Mouse (Mus musculus) heart, adult 2 months (tissue): Measurements from ENCODE around the gene Cdc42se2. TPM values are rescaled to one million over a fixed set of nuclear protein-coding genes. Genes with fewer than 3 reads are reported as not detected.

Source experiments
- DNase-seq, 2 experiments: peaks; one replicate each; pipeline ENCODE4 v3.0.0; 2021
- H3K27ac ChIP-seq: fragments of 200-600 bp; 2 replicates; pipeline ENCODE4 v1.8.1; 2022
- H3K27me3 ChIP-seq: fragments of 200-500 bp; 2 replicates; pipeline ENCODE4 v1.6.1; 2012; ENCODE audit warnings: mild to moderate bottlenecking, low read length, inconsistent platforms, mixed read lengths; ENCODE audit not compliant: control insufficient read depth, insufficient read depth
- H3K36me3 ChIP-seq: fragments of 200-500 bp; 2 replicates; pipeline ENCODE4 v1.6.1; 2012; ENCODE audit warnings: low read length, inconsistent platforms; ENCODE audit not compliant: control insufficient read depth, insufficient read depth
- H3K4me1 ChIP-seq: fragments of 200-500 bp; 2 replicates; pipeline ENCODE4 v1.6.1; 2011; ENCODE audit warnings: low read length; ENCODE audit not compliant: control insufficient read depth, insufficient read depth
- H3K4me3 ChIP-seq: fragments of 200-600 bp; 2 replicates; pipeline ENCODE4 v1.8.1; 2022
- H3K79me2 ChIP-seq: fragments of 200-500 bp; replicated peaks from 2 replicates; pipeline ENCODE4 v1.6.1; 2012; ENCODE audit warnings: mild to moderate bottlenecking, inconsistent platforms, low read length, moderate library complexity, mixed read lengths; ENCODE audit not compliant: control insufficient read depth, insufficient read depth
- H3K9ac ChIP-seq: fragments of 200-500 bp; 2 replicates; pipeline ENCODE4 v1.6.1; 2012; ENCODE audit warnings: low read depth, mild to moderate bottlenecking, control low read depth, inconsistent platforms, low read length, mixed read lengths
- CTCF ChIP-seq: fragments of 200-600 bp; IDR thresholded peaks from 2 replicates; pipeline ENCODE4 v1.8.1; 2022; ENCODE audit warnings: antibody characterized with exemption, mild to moderate bottlenecking, moderate library complexity
- EP300 ChIP-seq: fragments of 200-500 bp; IDR thresholded peaks from 2 replicates; pipeline ENCODE4 v1.6.1; 2011; ENCODE audit warnings: low read depth, low read length, control low read depth; ENCODE audit not compliant: insufficient read depth
- POLR2A ChIP-seq: fragments of 200-500 bp; IDR thresholded peaks from 2 replicates; pipeline ENCODE4 v1.6.1; 2011; ENCODE audit warnings: mild to moderate bottlenecking, low read depth, low read length, control low read depth; ENCODE audit not compliant: insufficient read depth
- WGBS: fragments of 180-500 bp; shearing (Covaris S2); methylation state at CpG from one replicate; pipeline ENCODE4 v1.1.7; 2018; 5-methylcytosine and 5-hydroxymethylcytosine counted together
- intact Hi-C: fragments of 180-260 bp; cut with DNase I; formaldehyde crosslinking; loops from one replicate; pipeline ENCODE4 v1.15.1; 2025
- polyA plus RNA-seq: library from polyadenylated mRNA; depleted of rRNA; stranded (reverse); fragments of >200 nt; gene quantifications from 2 replicates; pipeline ENCODE4 v1.2.3, GENCODE M21; 2012
- total RNA-seq, 2 experiments: library from RNA; stranded (reverse); gene quantifications; 2 replicates each; pipeline ENCODE4 v1.2.3; 2021

The Cdc42se2 gene
- total and polyA plus RNA-seq, 3 experiments, result 22.0 to 24.7 (median 23.3) TPM

DNA sequence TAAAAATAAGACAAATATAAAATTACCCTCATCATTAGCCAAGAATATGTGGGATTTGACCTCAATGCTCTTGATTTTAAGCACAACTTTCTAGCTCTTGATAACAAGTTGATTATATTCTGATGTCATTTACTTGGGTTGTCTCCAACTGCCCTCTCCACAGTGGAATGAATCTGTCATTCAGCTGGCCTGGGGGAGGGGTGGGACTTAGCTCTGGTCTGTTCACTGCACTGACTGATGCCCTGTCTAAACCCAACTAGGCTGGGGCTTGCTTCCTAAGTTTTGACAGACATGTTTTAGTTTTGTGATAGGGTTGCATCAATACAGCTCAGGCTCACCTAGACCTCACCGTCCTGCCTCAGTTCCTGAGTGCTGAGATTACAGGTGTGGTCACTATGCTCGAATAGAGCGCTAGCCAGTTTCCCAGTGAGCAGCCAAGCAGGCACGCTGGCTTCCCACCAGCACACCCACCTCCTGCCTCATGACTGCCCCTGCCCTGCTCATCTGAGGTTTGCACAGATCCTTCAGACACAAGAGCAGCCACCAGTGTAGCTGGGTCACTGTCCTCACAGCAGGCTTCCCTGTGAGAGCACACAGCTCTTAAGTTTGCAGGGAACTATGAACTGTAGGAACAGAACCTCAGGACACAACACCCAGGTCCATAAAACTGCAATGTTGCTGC, 63.0 kb downstream of the Cdc42se2 start:
- H3K9ac ChIP-seq, result no peak overlapping the region
- H3K4me1 ChIP-seq, result peaks cover 18% of the 10 kb centered on the region
- no peak overlapping the region for H3K27ac ChIP-seq
- no peaks in the 10 kb centered on the region for H3K27me3 ChIP-seq
- 49% methylated on average over 4 of the region's 4 CpGs for WGBS
- H3K36me3 ChIP-seq, result peaks cover 6% of the 10 kb centered on the region
- no peak for TF ChIP-seq EP300
- no peak for TF ChIP-seq POLR2A
- TF ChIP-seq CTCF, result no peak
- intact Hi-C loops, result no loop called here
- H3K4me3 ChIP-seq, result no peak overlapping the region
- DNase-seq, result no peak
- H3K79me2 ChIP-seq, result no peaks in the 10 kb centered on the region

GRCm38 (mm10) chr11:54722057-54722456, 65.4 kb downstream of the Cdc42se2 start:
- no peak for DNase-seq
- 75% methylated on average over 6 of the region's 6 CpGs for WGBS
- Histone ChIP-seq H3K27me3 (no peaks in the 10 kb centered on the region), H3K36me3 (no peaks in the 10 kb centered on the region), H3K4me1 (peaks cover 9% of the 10 kb centered on the region), H3K9ac (no peak overlapping the region), H3K4me3 (no peak overlapping the region), H3K27ac (no peak overlapping the region), H3K79me2 (no peaks in the 10 kb centered on the region)
- intact Hi-C loops, result no loop called here
- TF ChIP-seq CTCF (no peak), POLR2A (no peak), EP300 (no peak)

DNA sequence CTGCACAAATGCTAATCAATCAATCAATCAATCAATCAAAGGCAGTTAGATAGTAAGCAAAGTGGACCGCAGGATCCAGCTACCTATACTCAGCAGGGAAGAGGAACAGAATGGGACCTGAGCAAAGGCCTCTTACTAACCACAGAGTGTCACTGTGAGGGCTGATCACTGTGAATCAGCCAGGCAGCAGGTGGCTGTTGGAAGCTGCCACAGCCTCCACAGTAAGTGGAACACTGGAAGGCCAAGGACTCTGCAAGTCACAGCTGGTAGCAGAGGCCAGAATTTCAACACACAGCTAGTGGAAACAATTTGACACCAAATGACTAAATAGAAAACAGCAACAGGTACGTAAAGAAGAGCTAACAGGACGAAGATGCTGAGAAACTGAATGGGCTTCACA, 68.9 kb downstream of the Cdc42se2 start:
- H3K36me3 ChIP-seq, result no peaks in the 10 kb centered on the region
- H3K27me3 ChIP-seq, result no peaks in the 10 kb centered on the region
- no peak overlapping the region for H3K27ac ChIP-seq
- no peak for DNase-seq
- TF ChIP-seq CTCF, result no peak
- TF ChIP-seq POLR2A, result no peak
- no peak for TF ChIP-seq EP300
- H3K4me1 ChIP-seq, result no peaks in the 10 kb centered on the region
- H3K79me2 ChIP-seq, result no peaks in the 10 kb centered on the region
- intact Hi-C loops, result no loop called here
- 94% methylated on average over 3 of the region's 3 CpGs for WGBS
- H3K4me3 ChIP-seq, result no peak overlapping the region
- no peak overlapping the region for H3K9ac ChIP-seq

GRCm38 (mm10) chr11:54717893-54718292, 69.6 kb downstream of the Cdc42se2 start:
- Histone ChIP-seq H3K4me3 (no peak overlapping the region), H3K79me2 (no peaks in the 10 kb centered on the region), H3K36me3 (no peaks in the 10 kb centered on the region), H3K27ac (no peak overlapping the region), H3K4me1 (no peaks in the 10 kb centered on the region), H3K9ac (no peak overlapping the region), H3K27me3 (no peaks in the 10 kb centered on the region)
- DNase-seq, result no peak
- WGBS, result 91% methylated on average over 3 of the region's 3 CpGs
- intact Hi-C loops, result no loop called here
- TF ChIP-seq CTCF (no peak), EP300 (no peak), POLR2A (no peak)

GRCm38 (mm10) chr11:54712849-54713248, 74.6 kb downstream of the Cdc42se2 start:
- H3K36me3 ChIP-seq, result peaks cover 3% of the 10 kb centered on the region; the same call in 1 of the 2 replicates
- H3K79me2 ChIP-seq, result no peaks in the 10 kb centered on the region
- no peak for TF ChIP-seq POLR2A
- TF ChIP-seq CTCF, result no peak
- no peak for TF ChIP-seq EP300
- peaks cover 4% of the 10 kb centered on the region for H3K4me1 ChIP-seq
- WGBS, result 50% methylated on average over 2 of the region's 2 CpGs
- intact Hi-C loops, result no loop called here
- H3K27me3 ChIP-seq, result no peaks in the 10 kb centered on the region
- no peak overlapping the region for H3K4me3 ChIP-seq
- no peak overlapping the region for H3K9ac ChIP-seq
- H3K27ac ChIP-seq, result no peak overlapping the region
- DNase-seq, result no peak

DNA sequence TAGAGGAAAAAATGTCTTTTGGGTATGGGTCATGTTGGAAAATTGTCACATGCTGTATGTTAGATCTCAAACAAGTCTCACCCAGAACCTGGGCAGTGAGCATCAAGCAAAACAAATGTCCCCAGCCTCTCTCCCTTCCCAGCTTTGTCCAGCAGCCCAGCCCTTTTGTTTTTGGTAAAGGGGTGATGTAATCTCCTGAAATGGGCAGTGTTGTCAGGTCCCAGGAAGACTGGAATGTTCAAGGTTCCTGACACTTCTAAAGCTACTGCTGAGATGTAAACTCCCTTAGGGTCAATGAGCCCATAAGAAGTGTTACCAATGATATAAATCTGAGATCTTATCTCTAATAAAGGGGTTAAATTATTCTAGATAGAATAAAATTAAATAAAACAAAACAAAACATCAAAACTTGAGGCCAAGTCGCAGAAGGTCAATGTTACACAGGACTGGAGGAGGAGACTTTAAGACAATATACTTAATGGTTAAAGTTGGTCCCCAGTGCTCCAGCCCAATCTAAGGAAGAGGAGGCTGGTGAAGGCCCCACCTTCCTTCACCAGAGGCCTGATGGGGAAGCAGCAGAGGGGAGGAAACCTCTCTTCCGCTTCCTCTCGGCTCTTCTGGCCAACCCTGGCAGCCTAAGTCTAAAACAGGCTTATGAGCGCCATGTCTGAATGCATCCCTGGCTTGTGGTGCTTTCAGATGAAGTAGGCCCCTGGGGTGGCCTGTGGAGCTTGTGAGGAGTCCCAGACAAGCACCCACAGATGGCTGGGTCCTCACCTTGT, 76.8 kb downstream of the Cdc42se2 start:
- 59% methylated on average over 4 of the region's 4 CpGs for WGBS
- Histone ChIP-seq H3K27ac (no peak overlapping the region), H3K36me3 (peaks cover 3% of the 10 kb centered on the region; the same call in 1 of the 2 replicates), H3K4me3 (no peak overlapping the region), H3K79me2 (no peaks in the 10 kb centered on the region), H3K4me1 (peaks cover 4% of the 10 kb centered on the region), H3K9ac (no peak overlapping the region), H3K27me3 (no peaks in the 10 kb centered on the region)
- DNase-seq, result no peak
- intact Hi-C loops, result no loop called here
- TF ChIP-seq EP300, result no peak
- no peak for TF ChIP-seq POLR2A
- no peak for TF ChIP-seq CTCF
